Mouse (Mus musculus): ENCODE measurements around the gene Agtrap. TPM values are rescaled to one million over a fixed set of nuclear protein-coding genes. Genes with fewer than 3 reads are reported as not detected.

The Agtrap gene
- total and polyA plus RNA-seq, 2 experiments from 2014 or later = 6.6 to 8.6 TPM

GRCm38 (mm10) chr4:148130133-148130532 lies 42.3 kb upstream of the Agtrap start, which contains the start of gene Mad2l2:
Gene Mad2l2 (plus strand): TSS chr4:148130384.
- H3K4me1 ChIP-seq (ENCODE audit: insufficient read depth, low read length) = peaks cover 5% of the 10 kb centered on the region
- H3K36me3 ChIP-seq (ENCODE audit: insufficient read depth, low read length) = no peaks in the 10 kb centered on the region
- no peaks in the 10 kb centered on the region for H3K9me3 ChIP-seq (ENCODE audit: low read length)
- H3K4me3 ChIP-seq (ENCODE audit: low read depth, low read length) = peak within 1 kb of the TSS; percentile 73
- peak within 1 kb of the TSS; percentile 94 for H3K27ac ChIP-seq (ENCODE audit: low read depth, low read length)
- peak within 1 kb of the TSS; percentile 92 for H3K9ac ChIP-seq (replicated peaks; ENCODE audit: low read length, poor library complexity, severe bottlenecking)
- under 1% methylated on average over 17 of the region's 18 CpGs for WGBS
- no peaks in the 10 kb centered on the region for H3K27me3 ChIP-seq (ENCODE audit: insufficient read depth, low read length)
- ATAC-seq (ENCODE audit: low FRiP score) = peak; percentile 19; the same call in 1 of the 2 replicates
- no peak for TF ChIP-seq CTCF (IDR thresholded peaks at IDR 0.05)
- peak within 1 kb of the TSS; percentile 91 for H3K4me2 ChIP-seq (ENCODE audit: low read depth, low read length, poor library complexity, severe bottlenecking)
- DNase-seq (ENCODE audit: low spot score) = peak; percentile 23

GRCm38 (mm10) chr4:148128672-148129071 lies 40.8 kb upstream of the Agtrap start:
- peaks cover 5% of the 10 kb centered on the region for H3K4me1 ChIP-seq (ENCODE audit: insufficient read depth, low read length)
- ATAC-seq (ENCODE audit: low FRiP score) (no peak), DNase-seq (ENCODE audit: low spot score) (no peak)
- no peaks in the 10 kb centered on the region for H3K36me3 ChIP-seq (ENCODE audit: insufficient read depth, low read length)
- no peaks in the 10 kb centered on the region for H3K27me3 ChIP-seq (ENCODE audit: insufficient read depth, low read length)
- peak overlapping the region; percentile 3; the same call in 1 of the 2 replicates for H3K27ac ChIP-seq (ENCODE audit: low read depth, low read length)
- no peaks in the 10 kb centered on the region for H3K9me3 ChIP-seq (ENCODE audit: low read length)
- no peak for TF ChIP-seq CTCF (IDR thresholded peaks at IDR 0.05)
- H3K4me2 ChIP-seq (ENCODE audit: low read depth, low read length, poor library complexity, severe bottlenecking) = peak overlapping the region; percentile 91
- H3K4me3 ChIP-seq (ENCODE audit: low read depth, low read length) = peak overlapping the region; percentile 73; the same call in 1 of the 2 replicates
- WGBS = 63% methylated on average over 2 of the region's 2 CpGs
- H3K9ac ChIP-seq (replicated peaks; ENCODE audit: low read length, poor library complexity, severe bottlenecking) = no peak overlapping the region

DNA sequence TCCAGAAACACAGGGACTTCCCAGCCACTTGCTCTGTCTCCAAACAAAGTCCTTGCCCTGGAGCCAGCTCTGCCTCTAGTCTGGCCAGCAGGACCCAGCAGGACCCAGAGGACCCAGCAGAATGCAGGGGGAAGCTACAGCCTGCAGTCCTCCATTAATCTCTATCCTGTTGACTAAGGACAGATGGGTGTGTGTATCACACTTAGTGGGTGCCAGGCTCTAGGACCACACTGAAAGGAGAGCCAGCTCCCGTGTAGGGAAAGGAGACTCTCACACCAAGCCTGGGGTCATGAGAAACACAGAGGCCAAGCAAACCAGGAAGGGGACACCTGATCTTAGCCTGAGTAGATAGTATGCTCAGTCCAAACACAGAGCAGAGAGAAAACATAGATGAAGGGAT lies 40.4 kb upstream of the Agtrap start:
- Histone ChIP-seq H3K27me3 (ENCODE audit: insufficient read depth, low read length) (no peaks in the 10 kb centered on the region), H3K9ac (replicated peaks; ENCODE audit: low read length, poor library complexity, severe bottlenecking) (no peak overlapping the region), H3K36me3 (ENCODE audit: insufficient read depth, low read length) (no peaks in the 10 kb centered on the region), H3K9me3 (ENCODE audit: low read length) (no peaks in the 10 kb centered on the region), H3K4me1 (ENCODE audit: insufficient read depth, low read length) (peaks cover 5% of the 10 kb centered on the region), H3K27ac (ENCODE audit: low read depth, low read length) (peak overlapping the region; percentile 3; the same call in 1 of the 2 replicates), H3K4me3 (ENCODE audit: low read depth, low read length) (no peak overlapping the region), H3K4me2 (ENCODE audit: low read depth, low read length, poor library complexity, severe bottlenecking) (peak overlapping the region; percentile 91; the same call in 1 of the 2 replicates)
- 61% methylated on average over 1 of the region's 1 CpGs for WGBS
- no peak for TF ChIP-seq CTCF (IDR thresholded peaks at IDR 0.05)
- DNase-seq (ENCODE audit: low spot score) = no peak
- ATAC-seq (ENCODE audit: low FRiP score) = no peak

GRCm38 (mm10) chr4:148122694-148123066 lies 34.8 kb upstream of the Agtrap start:
- H3K27me3 ChIP-seq (ENCODE audit: insufficient read depth, low read length) = no peaks in the 10 kb centered on the region
- 65% methylated on average over 3 of the region's 3 CpGs for WGBS
- DNase-seq (ENCODE audit: low spot score) = no peak
- no peaks in the 10 kb centered on the region for H3K36me3 ChIP-seq (ENCODE audit: insufficient read depth, low read length)
- TF ChIP-seq CTCF (IDR thresholded peaks at IDR 0.05) = no peak
- H3K9ac ChIP-seq (replicated peaks; ENCODE audit: low read length, poor library complexity, severe bottlenecking) = no peak overlapping the region
- H3K4me2 ChIP-seq (ENCODE audit: low read depth, low read length, poor library complexity, severe bottlenecking) = no peak overlapping the region
- no peak overlapping the region for H3K4me3 ChIP-seq (ENCODE audit: low read depth, low read length)
- no peak for ATAC-seq (ENCODE audit: low FRiP score)
- H3K9me3 ChIP-seq (ENCODE audit: low read length) = no peaks in the 10 kb centered on the region
- H3K27ac ChIP-seq (ENCODE audit: low read depth, low read length) = no peak overlapping the region
- H3K4me1 ChIP-seq (ENCODE audit: insufficient read depth, low read length) = no peaks in the 10 kb centered on the region

DNA sequence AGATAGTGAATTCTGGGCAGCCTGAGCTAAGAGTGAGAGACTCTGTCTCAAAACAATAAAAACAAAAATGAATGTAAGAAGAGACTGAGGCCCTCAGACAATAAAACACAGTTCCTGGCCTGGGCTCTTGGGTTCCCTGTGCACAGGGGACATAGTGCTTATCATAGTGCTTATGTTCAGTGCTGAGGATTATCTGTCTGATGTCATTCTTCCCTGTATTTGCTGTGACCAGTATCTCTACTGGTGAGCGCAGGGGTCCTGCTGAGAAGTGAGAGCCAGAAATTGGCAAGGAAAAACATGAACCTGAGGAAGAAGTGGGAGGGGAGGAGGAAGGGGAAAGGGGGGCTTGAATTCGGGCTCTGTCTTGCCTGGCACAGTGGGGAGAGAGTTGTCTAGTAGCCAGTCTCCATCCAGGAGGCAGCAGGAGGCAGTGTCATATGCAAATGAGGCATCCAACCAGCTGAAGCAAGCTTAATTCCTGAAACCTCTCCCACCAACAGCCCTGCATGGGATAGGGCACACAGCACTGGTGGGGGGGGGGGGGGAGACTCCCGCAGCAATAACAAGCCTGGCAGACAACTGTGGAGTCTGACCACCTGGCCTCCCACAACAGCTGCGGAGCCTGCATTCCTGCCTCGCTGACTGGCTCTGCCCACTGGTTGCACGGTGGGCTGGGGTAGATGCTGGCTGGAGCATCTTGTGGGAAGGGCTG lies 34.3 kb upstream of the Agtrap start:
- WGBS = 10% methylated on average over 6 of the region's 6 CpGs
- Histone ChIP-seq H3K27ac (ENCODE audit: low read depth, low read length) (peak overlapping the region; percentile 59; the same call in 1 of the 2 replicates), H3K4me1 (ENCODE audit: insufficient read depth, low read length) (no peaks in the 10 kb centered on the region), H3K27me3 (ENCODE audit: insufficient read depth, low read length) (no peaks in the 10 kb centered on the region), H3K36me3 (ENCODE audit: insufficient read depth, low read length) (no peaks in the 10 kb centered on the region), H3K9me3 (ENCODE audit: low read length) (no peaks in the 10 kb centered on the region), H3K4me2 (ENCODE audit: low read depth, low read length, poor library complexity, severe bottlenecking) (no peak overlapping the region), H3K9ac (replicated peaks; ENCODE audit: low read length, poor library complexity, severe bottlenecking) (no peak overlapping the region), H3K4me3 (ENCODE audit: low read depth, low read length) (no peak overlapping the region)
- DNase-seq (ENCODE audit: low spot score) = peak; percentile 89
- no peak for TF ChIP-seq CTCF (IDR thresholded peaks at IDR 0.05)
- ATAC-seq (ENCODE audit: low FRiP score) = peak; percentile 62

- Histone ChIP-seq H3K27ac (ENCODE audit: low read depth, low read length) (peak overlapping the region; percentile 59; the same call in 1 of the 2 replicates), H3K4me3 (ENCODE audit: low read depth, low read length) (no peak overlapping the region), H3K36me3 (ENCODE audit: insufficient read depth, low read length) (no peaks in the 10 kb centered on the region), H3K27me3 (ENCODE audit: insufficient read depth, low read length) (no peaks in the 10 kb centered on the region), H3K4me1 (ENCODE audit: insufficient read depth, low read length) (no peaks in the 10 kb centered on the region), H3K4me2 (ENCODE audit: low read depth, low read length, poor library complexity, severe bottlenecking) (no peak overlapping the region), H3K9me3 (ENCODE audit: low read length) (no peaks in the 10 kb centered on the region), H3K9ac (replicated peaks; ENCODE audit: low read length, poor library complexity, severe bottlenecking) (no peak overlapping the region)
- no peak for TF ChIP-seq CTCF (IDR thresholded peaks at IDR 0.05)
- DNase-seq (ENCODE audit: low spot score) = peak; percentile 94
- ATAC-seq (ENCODE audit: low FRiP score) = peak; percentile 35
- WGBS = 52% methylated on average over 4 of the region's 4 CpGs
Observed at GRCm38 (mm10) chr4:148121362-148121761, 33.5 kb upstream of the Agtrap start.
